Mouse (Mus musculus) heart, postnatal 25 days (tissue): ENCODE results near the gene Zfhx3. TPM values are rescaled to one million over a fixed set of nuclear protein-coding genes. Genes with fewer than 3 reads are reported as not detected.

Source experiments
- DNase-seq: peaks from one replicate; pipeline ENCODE4 v3.0.0; 2022; ENCODE audit warnings: low spot score
- intact Hi-C: fragments of 180-260 bp; cut with DNase I; formaldehyde crosslinking; loops from one replicate; pipeline ENCODE4 v1.15.1; 2025
- microRNA-seq: library from miRNA; unstranded; fragments of <30 nt; microRNA quantifications from one replicate; pipeline ENCODE4 v1.2.0, GENCODE M21; 2022
- total RNA-seq, 2 experiments: library from RNA; stranded (reverse); gene quantifications; 2 replicates each; pipeline ENCODE4 v1.2.3; 2021

Gene Zfhx3
- total RNA-seq, 2 experiments from 2014 or later: 6.0 to 8.2 TPM

DNA sequence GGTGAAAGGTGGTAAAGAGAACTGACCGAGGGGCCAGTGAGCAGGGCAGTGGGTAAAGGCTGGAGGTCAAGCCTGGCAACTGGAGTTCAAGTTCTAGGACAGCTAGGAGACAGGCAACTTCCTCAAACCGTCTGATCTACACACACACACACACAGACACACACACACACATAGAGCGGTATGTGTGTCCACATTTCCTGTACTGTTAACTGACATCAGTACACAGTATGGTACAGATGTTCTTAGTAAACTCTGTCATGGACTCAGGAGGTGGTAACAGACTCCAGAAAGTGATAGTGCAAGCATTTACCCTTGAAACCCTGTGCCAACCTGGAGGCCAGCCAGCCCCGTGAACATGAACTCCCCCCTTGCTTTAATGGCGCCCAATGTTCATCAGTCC is 1059.5 kb downstream of the Zfhx3 start:
- intact Hi-C loops: no loop called here
- no peak for DNase-seq

DNA sequence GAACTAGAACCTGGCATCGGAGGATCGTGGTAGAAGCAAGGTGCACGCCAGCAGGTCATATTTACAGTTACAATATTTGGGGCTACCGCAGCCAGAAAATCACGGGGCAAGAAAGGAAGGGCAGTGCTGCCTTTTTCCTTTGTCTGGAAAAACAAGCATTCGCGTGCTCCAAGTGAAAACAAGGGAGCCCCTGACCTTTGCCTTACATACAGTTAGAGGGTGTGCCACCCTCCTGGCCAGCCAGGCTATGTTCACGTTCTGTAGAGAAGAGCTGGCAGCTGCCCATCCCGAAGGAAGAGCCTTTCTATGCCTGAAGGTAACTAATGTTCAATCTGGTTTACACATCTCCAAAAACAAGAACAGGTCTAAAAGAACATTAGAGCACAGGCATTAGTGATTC is 1064.5 kb downstream of the Zfhx3 start:
- DNase-seq: no peak
- intact Hi-C loops: no loop called here

Small RNA genes lying within 50 kb of the gene (microRNA-seq; reads per million reads assigned to microRNA genes)
- gene Mir3108: not detected
